Comparison of ENCODE assay signal across 9 mouse cellular contexts in the genomic region with DNA sequence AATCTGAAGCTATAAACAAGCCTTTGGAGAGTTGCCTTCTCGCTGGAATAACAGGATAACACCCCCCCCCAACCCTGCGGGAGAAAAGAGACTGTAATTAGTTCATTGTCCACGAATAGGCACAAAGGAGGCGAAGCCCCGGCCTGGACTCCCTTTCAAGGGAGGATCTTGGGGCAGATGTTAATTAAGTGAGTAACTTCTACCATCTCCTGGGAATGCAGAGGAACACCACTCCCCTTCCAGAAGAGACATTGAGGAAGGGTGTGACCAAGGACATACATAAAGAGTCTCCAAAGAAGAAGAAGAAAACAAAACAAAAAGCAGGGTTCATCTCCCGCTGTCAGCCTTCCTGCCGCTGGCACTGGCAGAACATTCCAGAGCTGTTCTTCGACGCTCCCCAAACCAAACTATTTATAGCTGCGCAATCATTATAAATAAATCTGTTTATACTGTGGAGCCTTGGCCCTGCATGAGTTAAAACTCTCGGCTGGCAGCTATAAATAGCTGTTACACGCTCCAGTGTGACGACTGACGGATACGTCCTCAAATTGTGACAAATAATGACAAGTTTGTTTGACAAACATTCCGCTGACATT.
DNase-seq lines count a peak whose midpoint lies in the region; ATAC-seq lines count a peak whose summit lies in the region.
"Had no signal": no experiment of that assay in that cellular context is flagged by ENCODE, and none has a peak within 500 bp of the region (broad histone marks: within the 10 kb centered on the region; RNA-seq: fewer than 3 reads in every experiment).

No protein-coding gene starts in this region.

- H3K9ac ChIP-seq in limb, embryonic 12.5 days (replicated peaks), result no peak overlapping the region; the same call in 1 of the 2 replicates
- H3K9ac ChIP-seq in intestine, embryonic 15.5 days, result no peak overlapping the region

- no peaks in the 10 kb centered on the region; the same call in 1 of the 2 replicates for H3K27me3 ChIP-seq in limb, embryonic 12.5 days
- H3K27me3 ChIP-seq in limb, embryonic 10.5 days (ENCODE audit: low read depth, poor library complexity, severe bottlenecking), result no peaks in the 10 kb centered on the region
- H3K27me3 ChIP-seq in intestine, embryonic 15.5 days (replicated peaks), result no peaks in the 10 kb centered on the region

- ATAC-seq in limb, embryonic 12.5 days (ENCODE audit: insufficient number of reproducible peaks, insufficient read depth, low FRiP score, low TSS enrichment, low read depth), result no peak
- ATAC-seq in intestine, embryonic 15.5 days, result peak; percentile 55
- no peak for ATAC-seq in granulocyte monocyte progenitor cell, adult 5-6 weeks (replicated peaks; ENCODE audit: poor library complexity, severe bottlenecking)

- no peak overlapping the region for H3K4me3 ChIP-seq in limb, embryonic 12.5 days (replicated peaks)
- no peak overlapping the region for H3K4me3 ChIP-seq in limb, embryonic 10.5 days
- no peak overlapping the region for H3K4me3 ChIP-seq in intestine, embryonic 15.5 days (replicated peaks)

- peak overlapping the region; percentile 36; the same call in 1 of the 2 replicates for H3K27ac ChIP-seq in limb, embryonic 12.5 days
- H3K27ac ChIP-seq in limb, embryonic 10.5 days, result no peak overlapping the region
- H3K27ac ChIP-seq in intestine, embryonic 15.5 days, result 0 out of 2 replicates have a peak overlapping the region, but pooled peaks have one; percentile 2

- 0 out of 2 replicates have a peak, but pooled peaks cover 13% of the 10 kb centered on the region for H3K9me3 ChIP-seq in limb, embryonic 12.5 days
- H3K9me3 ChIP-seq in limb, embryonic 10.5 days (replicated peaks), result no peaks in the 10 kb centered on the region
- no peaks in the 10 kb centered on the region for H3K9me3 ChIP-seq in intestine, embryonic 15.5 days
- H3K9me3 ChIP-seq: G1E had no signal

- no peak for DNase-seq in limb, embryonic 10.5 days (ENCODE audit: low spot score)
- DNase-seq in heart, adult 11 months, result peak; percentile 98
- DNase-seq in lung, postnatal 4 days, result peak; percentile 43 to 61
- no peak for DNase-seq in cerebellum, adult 18-20 months
- DNase-seq in B cell, adult 2 months, result no peak

- peaks cover 59% of the 10 kb centered on the region for H3K4me1 ChIP-seq in limb, embryonic 12.5 days (replicated peaks)
- H3K4me1 ChIP-seq in limb, embryonic 10.5 days, result peaks cover 57% of the 10 kb centered on the region
- H3K4me1 ChIP-seq in intestine, embryonic 15.5 days (replicated peaks), result peaks cover 13% of the 10 kb centered on the region; the same call in 1 of the 2 replicates

- WGBS in limb, embryonic 12.5 days, result 12% methylated on average over 16 of the region's 16 CpGs
- 14% methylated on average over 16 of the region's 16 CpGs for WGBS in limb, embryonic 10.5 days
- WGBS in intestine, embryonic 15.5 days, result 14% methylated on average over 16 of the region's 16 CpGs

- peak overlapping the region; percentile 37 for H3K4me2 ChIP-seq in limb, embryonic 12.5 days
- H3K4me2 ChIP-seq in intestine, embryonic 15.5 days (replicated peaks), result peak overlapping the region; percentile 34

- no peaks in the 10 kb centered on the region for H3K36me3 ChIP-seq in limb, embryonic 12.5 days
- H3K36me3 ChIP-seq in limb, embryonic 10.5 days, result no peaks in the 10 kb centered on the region
- no peaks in the 10 kb centered on the region for H3K36me3 ChIP-seq in intestine, embryonic 15.5 days
- H3K36me3 ChIP-seq: G1E had no signal

Comparison
In these comparisons a context has a peak if more than half of its experiments do, and no peak if none do; other contexts are left out.
1. DNase-seq: peak in heart, adult 11 months (single experiment) and lung, postnatal 4 days (2 of 2); none in limb, embryonic 10.5 days (single experiment), cerebellum, adult 18-20 months (0 of 2) and B cell, adult 2 months (0 of 2).